Mouse (Mus musculus): Measurements from ENCODE around the gene Slc47a2. TPM values are rescaled to one million over a fixed set of nuclear protein-coding genes. Genes with fewer than 3 reads are reported as not detected.

Slc47a2 gene
- 0.20 TPM in 1 of 2 replicates, not detected in the other for polyA plus RNA-seq (2016; fragmentation: Nextera tagmentation; extraction: Ambion mirVana)

DNA sequence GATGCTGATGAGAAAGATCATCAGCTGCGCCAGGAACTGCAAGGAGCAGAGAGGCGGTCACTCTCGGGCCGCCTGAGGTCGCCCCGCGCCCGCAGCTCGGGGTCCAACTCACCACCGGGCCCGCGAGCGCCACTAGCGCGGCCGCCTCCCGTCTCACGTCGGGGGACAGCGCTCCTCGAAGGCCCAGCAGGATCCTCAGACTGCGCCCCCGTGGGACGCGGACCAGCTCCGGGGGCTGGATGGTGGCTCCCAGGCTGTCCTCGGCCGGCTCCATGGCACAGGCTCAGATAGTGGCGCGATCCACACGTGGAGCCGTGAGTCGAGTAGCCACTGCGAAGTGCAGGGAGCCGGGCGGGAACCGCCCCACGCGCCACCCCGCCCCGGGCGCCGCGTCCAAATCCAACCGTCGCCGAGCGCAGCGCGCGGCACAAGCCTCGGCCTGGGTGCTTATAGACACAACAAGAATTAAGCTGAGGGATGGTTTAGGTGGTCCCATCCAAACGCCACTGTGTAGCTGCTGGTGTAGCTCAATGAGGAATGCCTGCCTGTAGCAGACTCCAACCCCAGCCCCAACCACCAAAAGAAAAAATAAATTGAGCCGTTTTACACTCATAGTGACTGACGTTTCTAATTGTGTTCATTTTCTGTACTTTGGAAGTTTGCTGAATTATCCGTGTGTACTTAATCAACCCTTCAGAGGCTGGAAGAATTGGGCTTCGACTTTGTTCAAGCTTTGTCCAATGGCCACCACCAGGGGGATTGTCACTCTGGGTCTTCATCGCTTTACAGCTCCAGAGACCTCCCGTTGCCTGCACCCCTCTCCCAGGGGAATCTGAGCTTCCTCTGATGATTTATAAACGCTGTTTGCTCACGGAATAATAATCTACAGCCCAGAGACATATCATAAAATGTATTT, at the start of gene Slc47a2:
Gene Slc47a2, minus strand, starts transcription at position 356 of the 916 bp plus-strand sequence.
- Histone ChIP-seq H3K36me3 (0 out of 2 replicates have a peak, but pooled peaks cover 6% of the 10 kb centered on the region), H3K9me3 (no peaks in the 10 kb centered on the region), H3K4me3 (peak within 1 kb of the TSS; percentile 63), H3K27ac (peak within 1 kb of the TSS; percentile 75), H3K27me3 (ENCODE audit: insufficient read depth, poor library complexity, severe bottlenecking) (peaks cover 79% of the 10 kb centered on the region), H3K4me1 (peaks cover 10% of the 10 kb centered on the region)
- DNase-seq (ENCODE audit: low spot score): no peak
- WGBS: 5% methylated on average over 61 of the region's 61 CpGs

GRCm38 (mm10) chr11:61388936-61389335, 46.3 kb upstream of the Slc47a2 start:
- Histone ChIP-seq H3K4me1 (no peaks in the 10 kb centered on the region), H3K4me3 (no peak overlapping the region), H3K36me3 (no peaks in the 10 kb centered on the region), H3K9me3 (peaks cover 3% of the 10 kb centered on the region; the same call in 1 of the 2 replicates), H3K27me3 (ENCODE audit: insufficient read depth, poor library complexity, severe bottlenecking) (no peaks in the 10 kb centered on the region), H3K27ac (no peak overlapping the region)
- 77% methylated on average over 4 of the region's 4 CpGs for WGBS
- DNase-seq (ENCODE audit: low spot score): no peak

DNA sequence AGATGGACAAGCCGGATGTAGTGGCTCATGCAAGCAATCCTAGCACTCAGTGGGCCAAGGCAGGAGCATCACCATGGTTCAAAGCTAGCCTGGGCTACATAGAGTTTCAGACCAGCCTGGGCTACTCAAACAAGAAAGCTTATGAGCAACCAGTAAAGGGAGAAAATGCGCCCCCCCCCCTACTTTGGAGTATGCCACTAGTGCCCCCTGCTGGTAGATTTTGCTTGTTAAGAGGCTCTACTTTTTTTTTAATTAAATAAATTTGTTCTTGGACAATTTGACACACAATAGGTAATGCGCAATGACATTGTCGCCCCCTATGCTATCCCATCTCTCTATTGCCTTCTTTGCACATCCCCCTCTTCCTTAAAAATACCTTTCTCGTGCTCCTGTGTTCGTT, 45.4 kb upstream of the Slc47a2 start:
- H3K9me3 ChIP-seq: peaks cover 3% of the 10 kb centered on the region; the same call in 1 of the 2 replicates
- H3K4me3 ChIP-seq: no peak overlapping the region
- H3K27me3 ChIP-seq (ENCODE audit: insufficient read depth, poor library complexity, severe bottlenecking): no peaks in the 10 kb centered on the region
- no peak for DNase-seq (ENCODE audit: low spot score)
- no peaks in the 10 kb centered on the region for H3K36me3 ChIP-seq
- no peak overlapping the region for H3K27ac ChIP-seq
- 55% methylated on average over 6 of the region's 6 CpGs for WGBS
- H3K4me1 ChIP-seq: no peaks in the 10 kb centered on the region

DNA sequence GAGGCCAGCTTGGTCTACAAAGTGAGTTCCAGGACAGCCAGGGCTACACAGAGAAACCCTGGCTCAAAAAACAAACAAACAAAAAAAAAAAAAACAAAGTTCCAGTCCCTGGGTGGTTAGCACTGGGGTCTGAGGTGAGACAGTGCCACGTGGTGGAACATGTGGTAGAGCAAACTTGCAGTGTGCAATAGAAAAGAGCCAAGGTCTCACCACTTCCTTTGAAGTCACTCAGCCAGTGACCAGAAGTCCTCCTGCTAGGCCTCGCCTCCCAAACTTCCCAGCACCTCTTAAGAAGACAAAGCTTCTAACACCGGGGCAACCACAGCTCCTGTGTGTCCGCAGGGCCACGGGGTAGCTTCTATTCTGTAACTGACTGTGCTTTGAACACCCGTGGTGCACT, 44.6 kb upstream of the Slc47a2 start:
- no peaks in the 10 kb centered on the region for H3K36me3 ChIP-seq
- DNase-seq (ENCODE audit: low spot score): no peak
- WGBS: 69% methylated on average over 6 of the region's 6 CpGs
- H3K9me3 ChIP-seq: peaks cover 3% of the 10 kb centered on the region; the same call in 1 of the 2 replicates
- no peaks in the 10 kb centered on the region for H3K27me3 ChIP-seq (ENCODE audit: insufficient read depth, poor library complexity, severe bottlenecking)
- H3K4me1 ChIP-seq: no peaks in the 10 kb centered on the region
- H3K27ac ChIP-seq: no peak overlapping the region
- no peak overlapping the region for H3K4me3 ChIP-seq

- H3K4me3 ChIP-seq: no peak overlapping the region
- 71% methylated on average over 4 of the region's 4 CpGs for WGBS
These were observed 43.1 kb upstream of the Slc47a2 start for GRCm38 (mm10) chr11:61385725-61386124.

GRCm38 (mm10) chr11:61381272-61381671, 38.6 kb upstream of the Slc47a2 start:
- peaks cover 39% of the 10 kb centered on the region for H3K27me3 ChIP-seq (ENCODE audit: insufficient read depth, poor library complexity, severe bottlenecking)
- 95% methylated on average over 1 of the region's 1 CpGs for WGBS
- no peak for DNase-seq (ENCODE audit: low spot score)
- no peak overlapping the region for H3K4me3 ChIP-seq
- no peaks in the 10 kb centered on the region for H3K9me3 ChIP-seq
- H3K27ac ChIP-seq: no peak overlapping the region
- no peaks in the 10 kb centered on the region for H3K36me3 ChIP-seq
- peaks cover 15% of the 10 kb centered on the region for H3K4me1 ChIP-seq

More at GRCm38 (mm10) chr11:61385725-61386124, 43.1 kb upstream of the Slc47a2 start:
- DNase-seq (ENCODE audit: low spot score): no peak
- H3K9me3 ChIP-seq: no peaks in the 10 kb centered on the region
- no peaks in the 10 kb centered on the region for H3K27me3 ChIP-seq (ENCODE audit: insufficient read depth, poor library complexity, severe bottlenecking)
- H3K27ac ChIP-seq: no peak overlapping the region
- H3K4me1 ChIP-seq: no peaks in the 10 kb centered on the region
- H3K36me3 ChIP-seq: no peaks in the 10 kb centered on the region

GRCm38 (mm10) chr11:61378651-61379050, 36.0 kb upstream of the Slc47a2 start:
- Histone ChIP-seq H3K27me3 (ENCODE audit: insufficient read depth, poor library complexity, severe bottlenecking) (peaks cover 65% of the 10 kb centered on the region), H3K9me3 (no peaks in the 10 kb centered on the region), H3K27ac (no peak overlapping the region), H3K36me3 (no peaks in the 10 kb centered on the region), H3K4me3 (no peak overlapping the region), H3K4me1 (peaks cover 15% of the 10 kb centered on the region)
- DNase-seq (ENCODE audit: low spot score): no peak
- 67% methylated on average over 4 of the region's 4 CpGs for WGBS

- no peaks in the 10 kb centered on the region for H3K36me3 ChIP-seq
- no peaks in the 10 kb centered on the region for H3K9me3 ChIP-seq
- peak within 1 kb of the TSS; percentile 59 for H3K4me3 ChIP-seq
- H3K27ac ChIP-seq: peak within 1 kb of the TSS; percentile 79
- H3K27me3 ChIP-seq (ENCODE audit: insufficient read depth, poor library complexity, severe bottlenecking): peaks cover 70% of the 10 kb centered on the region
- H3K4me1 ChIP-seq: peaks cover 15% of the 10 kb centered on the region
- no peak for DNase-seq (ENCODE audit: low spot score)
- WGBS: 17% methylated on average over 37 of the region's 39 CpGs
These were observed 35.4 kb upstream of the Slc47a2 start, which contains the start of gene Slc47a1 for GRCm38 (mm10) chr11:61377881-61378613. TSS of gene Slc47a1 (minus strand) at chr11:61378345.

DNA sequence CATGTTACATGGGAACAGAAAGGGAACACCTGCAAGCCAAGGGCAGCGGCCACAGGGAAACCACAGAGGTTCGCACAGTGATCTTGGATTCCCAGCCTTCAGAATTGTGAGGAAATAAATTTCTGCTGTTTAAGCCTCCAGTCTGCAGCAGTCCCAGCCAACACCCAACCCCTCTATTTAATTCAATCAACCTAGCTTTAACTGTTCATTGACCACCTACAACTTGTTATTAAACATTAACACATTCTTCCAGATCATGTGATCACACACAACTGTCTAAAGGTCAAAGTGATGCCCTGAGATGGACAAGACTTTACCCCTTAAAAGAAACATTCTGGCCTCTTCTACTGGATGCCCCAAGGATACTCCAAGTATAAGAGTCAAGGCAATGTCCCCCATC, 26.0 kb upstream of the Slc47a2 start:
- Histone ChIP-seq H3K4me3 (no peak overlapping the region), H3K9me3 (no peaks in the 10 kb centered on the region), H3K36me3 (no peaks in the 10 kb centered on the region), H3K27ac (no peak overlapping the region), H3K4me1 (peaks cover 49% of the 10 kb centered on the region), H3K27me3 (ENCODE audit: insufficient read depth, poor library complexity, severe bottlenecking) (peaks cover 30% of the 10 kb centered on the region)
- DNase-seq (ENCODE audit: low spot score): no peak
- WGBS: 96% methylated on average over 2 of the region's 2 CpGs

DNA sequence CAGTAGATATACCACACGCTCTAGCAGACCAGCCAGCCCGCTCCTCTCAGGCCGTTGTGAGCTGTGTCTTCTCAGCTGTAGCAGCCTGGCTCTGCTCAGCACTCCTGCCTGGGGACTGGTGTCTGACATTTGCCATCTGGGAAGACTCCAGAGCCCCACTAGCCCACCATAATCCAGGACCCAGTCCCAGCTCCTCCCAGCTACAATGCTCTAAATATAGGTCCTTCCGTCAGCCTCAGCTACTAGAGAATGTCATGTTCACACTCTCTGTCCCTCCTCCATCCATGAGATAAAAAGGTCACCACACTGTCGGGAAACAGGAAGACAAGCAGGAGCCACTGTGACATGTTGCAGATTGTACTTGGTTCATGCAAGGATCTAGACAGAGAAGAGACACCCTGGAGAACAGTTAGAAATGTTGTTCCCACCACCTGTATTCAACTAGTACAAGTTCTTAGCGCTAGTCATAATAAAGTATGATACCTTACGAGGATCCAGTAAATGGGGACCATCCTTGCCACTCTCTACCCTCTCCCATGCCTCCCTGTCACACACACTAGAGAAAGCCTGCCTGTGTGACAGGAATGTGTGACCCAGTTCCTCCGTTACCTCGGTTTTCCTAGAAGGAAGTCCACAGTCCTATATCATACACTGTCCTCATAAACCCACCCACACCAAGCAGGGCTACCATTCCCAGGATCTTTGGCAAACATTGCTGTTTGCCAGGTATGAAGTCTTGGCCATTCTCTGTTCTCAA, 24.0 kb upstream of the Slc47a2 start:
- Histone ChIP-seq H3K36me3 (no peaks in the 10 kb centered on the region), H3K27me3 (ENCODE audit: insufficient read depth, poor library complexity, severe bottlenecking) (peaks cover 19% of the 10 kb centered on the region), H3K9me3 (no peaks in the 10 kb centered on the region), H3K4me3 (peak overlapping the region; percentile 40), H3K4me1 (peaks cover 61% of the 10 kb centered on the region), H3K27ac (peak overlapping the region; percentile 91)
- peak; percentile 94 for DNase-seq (ENCODE audit: low spot score)
- 32% methylated on average over 9 of the region's 9 CpGs for WGBS

DNA sequence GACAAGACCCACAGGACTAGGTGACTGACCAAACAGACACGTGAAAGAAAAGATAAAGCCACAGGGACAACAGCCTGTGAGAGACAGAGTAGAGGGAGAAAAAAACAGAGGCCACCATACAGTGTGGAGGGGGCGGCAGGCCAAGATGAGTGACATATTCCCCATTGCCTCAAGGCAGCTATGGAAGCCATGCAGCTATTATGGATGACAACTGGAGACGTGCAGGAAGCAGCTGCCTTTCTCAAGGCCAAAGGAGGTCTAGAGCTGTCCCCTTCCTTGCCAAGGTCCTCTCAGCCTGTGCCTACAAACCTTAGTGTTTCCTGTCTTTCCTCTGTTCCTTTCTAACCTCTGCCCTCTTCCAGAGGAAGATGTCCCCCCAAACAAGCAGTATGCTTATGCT, 23.3 kb upstream of the Slc47a2 start:
- Histone ChIP-seq H3K4me3 (peak overlapping the region; percentile 40), H3K27me3 (ENCODE audit: insufficient read depth, poor library complexity, severe bottlenecking) (peaks cover 14% of the 10 kb centered on the region; the same call in 1 of the 2 replicates), H3K9me3 (no peaks in the 10 kb centered on the region), H3K36me3 (no peaks in the 10 kb centered on the region), H3K27ac (peak overlapping the region; percentile 91), H3K4me1 (peaks cover 65% of the 10 kb centered on the region)
- WGBS: 41% methylated on average over 3 of the region's 3 CpGs
- DNase-seq (ENCODE audit: low spot score): no peak

DNA sequence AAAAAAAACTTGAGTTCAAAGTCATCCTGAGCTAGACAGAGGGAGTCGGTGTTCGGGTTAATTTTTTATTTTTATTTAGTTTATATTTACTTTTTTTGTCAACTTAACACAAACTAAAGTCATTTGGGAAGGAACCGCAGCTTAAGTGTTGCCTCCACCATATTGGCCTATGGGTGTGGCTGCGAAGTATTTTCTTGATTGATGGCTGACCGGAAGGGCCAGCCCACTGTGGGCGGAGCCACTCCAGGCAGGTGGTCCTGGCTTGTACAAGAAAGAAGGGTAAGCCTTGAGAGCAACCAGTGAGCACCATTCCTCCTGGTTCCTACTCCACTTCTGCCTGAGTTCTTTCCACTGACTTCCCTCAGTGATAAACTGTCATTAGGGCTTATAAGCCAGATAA, 21.4 kb upstream of the Slc47a2 start:
- H3K36me3 ChIP-seq: no peaks in the 10 kb centered on the region
- no peak overlapping the region for H3K4me3 ChIP-seq
- H3K9me3 ChIP-seq: no peaks in the 10 kb centered on the region
- H3K4me1 ChIP-seq: peaks cover 59% of the 10 kb centered on the region
- peaks cover 4% of the 10 kb centered on the region; the same call in 1 of the 2 replicates for H3K27me3 ChIP-seq (ENCODE audit: insufficient read depth, poor library complexity, severe bottlenecking)
- WGBS: 83% methylated on average over 6 of the region's 6 CpGs
- no peak overlapping the region for H3K27ac ChIP-seq
- DNase-seq (ENCODE audit: low spot score): no peak
